Mouse (Mus musculus) ovary, postnatal 14 days (tissue): Measurements from ENCODE around the gene Thsd7a.

ENCODE experiments used
- DNase-seq: peaks from one replicate; pipeline ENCODE4 v3.0.0; 2022; ENCODE audit warnings: low spot score

The Thsd7a gene

GRCm38 (mm10) chr6:12649633-12650032, 99.6 kb downstream of the Thsd7a start:
- no peak for DNase-seq

GRCm38 (mm10) chr6:12628637-12629246, 120.5 kb downstream of the Thsd7a start:
- DNase-seq = no peak

DNA sequence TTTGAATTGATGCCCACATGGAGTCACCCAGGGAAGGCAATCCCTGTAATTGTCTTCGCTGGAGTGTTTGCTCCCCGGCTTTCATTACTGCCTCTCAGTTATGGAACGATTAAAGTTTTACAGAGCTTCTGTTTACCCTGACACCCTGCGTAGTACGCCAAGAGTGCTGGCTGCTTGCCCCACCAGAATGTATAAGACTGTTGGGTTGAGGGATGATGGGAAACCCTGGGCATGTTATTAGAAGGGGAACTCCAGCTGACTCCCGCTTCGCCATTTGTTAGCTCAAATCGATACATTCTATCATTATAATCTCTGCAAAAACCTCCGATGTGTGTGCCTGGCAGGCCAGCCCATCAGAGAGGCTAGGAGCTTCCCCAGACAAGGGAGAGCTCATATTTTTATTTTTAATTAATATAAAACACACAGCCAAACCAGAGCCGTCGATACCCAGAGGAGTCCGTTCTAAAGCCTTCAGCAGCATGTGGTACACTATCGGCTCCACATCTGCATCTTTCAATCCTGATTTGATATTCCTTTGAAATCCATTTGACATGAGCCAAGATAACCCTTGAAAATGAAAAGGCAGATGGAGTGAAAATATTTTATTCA, 142.5 kb downstream of the Thsd7a start:
- DNase-seq = no peak

- DNase-seq = no peak
Observed at GRCm38 (mm10) chr6:12602927-12603326, 146.3 kb downstream of the Thsd7a start.

GRCm38 (mm10) chr6:12602161-12602560, 147.0 kb downstream of the Thsd7a start:
- no peak for DNase-seq

GRCm38 (mm10) chr6:12584456-12584855, 164.8 kb downstream of the Thsd7a start:
- no peak for DNase-seq

DNA sequence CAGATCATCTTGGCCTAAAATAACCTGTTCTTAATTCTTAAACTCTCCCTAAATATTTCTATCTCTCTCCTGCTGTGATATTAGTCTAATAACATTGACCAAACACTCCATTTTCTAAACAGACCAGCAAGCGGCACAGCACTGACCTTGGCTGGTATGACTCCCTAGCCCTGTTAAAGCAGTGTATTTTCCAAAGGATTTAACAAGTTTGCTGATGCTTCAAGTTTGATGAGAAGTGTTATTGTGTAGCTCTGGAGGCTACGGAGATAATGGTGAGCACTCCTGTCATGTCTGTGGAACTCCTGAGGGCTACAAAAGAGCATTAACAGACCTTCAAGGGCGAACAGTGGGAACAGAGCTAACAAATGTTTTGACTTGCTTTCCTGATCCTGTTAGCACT, 168.1 kb downstream of the Thsd7a start:
- no peak for DNase-seq

DNA sequence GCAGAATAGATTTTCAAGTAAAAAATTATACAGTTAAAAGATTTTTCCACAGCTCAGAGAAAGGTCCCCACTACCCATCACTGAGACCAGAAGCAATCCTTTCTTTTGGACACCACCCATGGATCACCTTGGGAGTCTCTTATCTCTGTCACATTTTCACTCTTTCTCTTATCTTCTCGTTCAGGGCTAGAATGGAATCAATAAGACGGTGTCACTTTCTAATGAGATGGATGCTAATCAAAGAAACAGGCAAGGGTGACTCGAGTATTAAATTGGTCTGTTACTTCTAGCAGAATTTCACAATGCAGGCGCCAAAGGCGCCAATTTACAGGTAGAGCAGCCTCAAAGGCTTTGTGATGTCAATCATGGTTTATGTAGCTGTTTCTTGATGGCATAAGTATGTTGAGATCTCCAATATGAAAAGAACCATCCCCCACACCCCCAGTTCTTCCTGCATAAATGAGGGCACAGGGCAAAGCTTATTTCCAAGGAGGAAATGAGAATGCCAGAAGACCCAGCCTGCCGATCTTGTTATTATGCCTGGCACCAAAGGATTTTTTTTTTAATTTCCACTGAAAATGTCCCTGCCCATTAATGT, 173.5 kb downstream of the Thsd7a start:
- no peak for DNase-seq

DNA sequence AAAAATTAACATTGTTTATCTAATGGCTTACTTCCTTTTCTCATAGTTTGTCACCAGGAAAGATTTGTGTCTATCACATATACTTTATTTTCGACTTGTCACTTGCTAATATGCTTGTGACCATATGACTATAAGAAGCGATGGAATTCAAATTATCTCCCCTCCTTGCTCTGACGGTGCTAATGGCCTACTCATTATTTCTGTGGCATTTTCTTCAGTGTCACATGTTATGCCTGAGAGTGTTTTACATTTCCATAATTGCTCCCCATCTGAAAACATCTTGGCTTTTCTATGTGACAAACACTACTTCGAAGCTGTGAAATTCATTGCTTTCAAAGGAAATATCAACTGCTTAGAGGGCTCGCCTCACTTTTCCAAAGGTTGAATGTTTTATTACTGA, 177.0 kb downstream of the Thsd7a start:
- DNase-seq = no peak

DNA sequence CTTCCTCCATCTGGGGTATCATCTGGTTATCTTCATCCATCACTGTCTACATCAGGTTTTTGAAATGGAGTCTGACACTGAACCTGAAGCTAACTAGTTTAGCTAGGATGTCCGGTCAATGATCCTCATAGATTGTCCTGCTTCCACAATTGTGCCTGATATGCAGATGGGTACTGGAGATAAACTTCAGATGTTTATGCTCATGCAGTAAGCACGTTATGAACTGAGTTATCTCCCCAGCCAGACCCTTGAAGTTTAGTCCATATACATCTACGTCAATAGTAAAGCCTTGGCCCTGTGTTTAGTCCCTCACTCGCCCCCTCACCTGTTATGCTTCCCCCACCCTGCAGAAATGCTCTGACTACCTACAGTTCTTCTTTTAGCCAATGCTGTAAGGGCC, 184.1 kb downstream of the Thsd7a start:
- no peak for DNase-seq

GRCm38 (mm10) chr6:12562336-12562735, 186.9 kb downstream of the Thsd7a start:
- DNase-seq = no peak

- DNase-seq = no peak
Observed at GRCm38 (mm10) chr6:12560500-12560899, 188.7 kb downstream of the Thsd7a start.

- no peak for DNase-seq
Observed at GRCm38 (mm10) chr6:12555114-12556099, 193.8 kb downstream of the Thsd7a start.

GRCm38 (mm10) chr6:12551176-12551575, 198.0 kb downstream of the Thsd7a start:
- DNase-seq = no peak

- no peak for DNase-seq
Observed at GRCm38 (mm10) chr6:12550054-12550655, 199.1 kb downstream of the Thsd7a start.

DNA sequence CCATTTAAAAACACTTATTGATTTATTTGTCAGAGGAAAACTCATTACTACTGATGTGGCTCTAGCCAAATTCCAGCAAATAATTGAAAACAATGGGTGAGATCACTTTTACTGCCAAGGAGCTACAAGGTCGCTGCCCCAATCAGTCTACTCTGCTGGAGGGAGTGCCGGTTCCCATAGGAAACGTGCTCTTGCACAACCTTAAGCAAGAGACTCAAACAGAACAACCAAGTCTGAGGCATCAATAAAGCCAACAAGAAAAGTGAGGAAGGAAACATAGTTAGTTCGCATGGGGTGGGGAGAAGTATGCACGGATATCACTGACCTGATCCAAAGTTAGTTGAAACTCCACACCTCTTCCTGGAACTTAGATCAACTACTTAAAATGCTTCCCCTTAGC, 205.1 kb downstream of the Thsd7a start:
- DNase-seq = no peak

DNA sequence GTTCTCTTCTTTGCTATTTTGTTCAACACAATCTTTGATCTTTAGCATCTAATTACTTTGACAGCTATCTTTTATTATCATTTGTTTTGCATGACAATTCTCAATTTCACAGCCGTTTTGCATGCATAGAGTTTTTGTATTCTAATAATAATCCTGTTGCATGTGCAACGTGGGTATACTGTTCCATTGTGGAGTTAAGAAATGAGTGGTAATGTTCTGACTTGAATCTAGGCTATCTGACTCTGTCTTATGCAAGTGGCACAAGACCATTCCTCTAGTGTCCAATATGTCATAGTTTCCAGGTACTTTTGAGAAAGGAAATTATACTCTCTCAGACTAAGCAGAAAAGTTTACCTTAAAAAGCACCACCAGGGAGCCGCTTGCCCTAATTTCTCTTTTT, 206.7 kb downstream of the Thsd7a start:
- no peak for DNase-seq

- no peak for DNase-seq
Observed at GRCm38 (mm10) chr6:12519121-12519520, 230.1 kb downstream of the Thsd7a start.

DNA sequence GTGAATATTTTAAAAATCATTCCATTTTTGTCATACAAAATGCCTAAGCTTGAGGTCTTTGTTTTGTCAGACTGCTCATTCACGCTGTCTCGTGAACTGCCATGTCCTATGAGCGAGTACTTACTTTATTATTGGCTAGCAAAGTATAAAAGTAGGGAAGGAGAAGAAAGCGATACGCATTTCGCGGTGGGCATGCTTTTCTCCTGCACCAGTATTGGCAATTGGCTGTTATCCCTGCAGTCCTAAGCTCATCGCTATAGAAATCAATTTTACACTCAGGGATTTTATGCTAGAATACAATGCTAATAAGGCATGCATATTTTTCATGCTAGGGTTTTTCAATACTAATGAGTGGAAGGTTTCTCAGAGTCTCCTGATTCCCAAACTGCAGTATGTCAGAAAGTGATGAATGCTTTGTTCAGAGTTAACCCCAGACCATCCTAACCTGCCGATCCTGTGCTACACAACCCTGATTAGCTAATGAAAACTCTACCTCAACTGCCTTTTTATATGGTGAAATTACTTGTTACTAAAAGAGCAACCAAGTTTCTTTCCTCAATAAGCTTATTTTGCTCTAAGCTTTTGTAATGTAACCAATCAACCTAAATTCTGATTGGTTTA, 230.8 kb downstream of the Thsd7a start:
- no peak for DNase-seq

GRCm38 (mm10) chr6:12517726-12518125, 231.5 kb downstream of the Thsd7a start:
- DNase-seq = no peak

- DNase-seq = no peak
Observed at GRCm38 (mm10) chr6:12506877-12507276, 242.3 kb downstream of the Thsd7a start.

DNA sequence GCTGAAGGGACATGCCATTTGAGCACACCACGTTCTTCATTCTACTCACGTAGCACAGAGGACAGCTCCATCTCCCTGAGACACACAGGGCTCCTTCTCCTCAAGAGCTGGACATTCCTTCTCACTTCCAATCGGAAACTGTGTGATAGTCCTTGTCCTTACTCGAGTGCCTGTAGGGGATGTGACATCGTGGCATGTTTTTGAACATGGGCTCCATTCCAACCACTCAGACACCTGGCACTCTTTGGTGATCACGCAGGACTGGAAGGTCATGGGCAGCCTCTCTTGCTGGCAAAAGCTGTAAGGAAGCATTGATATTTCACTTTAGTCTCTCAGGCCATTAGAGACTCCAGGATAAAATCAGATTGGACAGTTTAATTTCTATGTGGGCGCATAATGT, 245.3 kb downstream of the Thsd7a start:
- no peak for DNase-seq
